Mouse (Mus musculus): ENCODE data around the gene Alkbh4.

DNA sequence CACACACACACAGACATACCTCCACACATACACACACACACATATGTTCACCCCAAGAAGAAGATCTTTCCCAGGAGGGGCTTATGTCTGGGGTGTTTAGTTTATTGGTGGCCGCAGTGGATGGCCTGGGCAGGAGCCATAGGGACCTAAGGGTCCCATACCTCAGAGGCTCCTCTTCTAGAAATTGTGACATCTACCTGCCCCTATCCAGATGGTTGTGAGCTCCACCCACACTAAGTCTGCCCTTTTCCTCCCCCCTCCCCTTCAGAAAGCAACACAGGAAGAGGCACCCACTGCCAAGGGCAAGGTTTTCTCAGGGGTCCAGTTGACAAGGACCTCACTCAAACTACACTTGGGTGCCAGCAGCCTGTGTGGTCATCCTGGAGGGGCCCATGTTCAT is 11.0 kb downstream of the Alkbh4 start:
- no peak for TF ChIP-seq CTCF (IDR thresholded peaks at IDR 0.05; ENCODE audit: low read depth)
- no peak for TF ChIP-seq EP300 (IDR thresholded peaks at IDR 0.05; ENCODE audit: low read depth)
